Mouse (Mus musculus): ENCODE measurements at regions not wholly inside any gene's neighbourhood (a gene's known extent, or its start where the extent isn't known, plus 50 kb on each side); places are given as distances from the start of the nearest gene placed in this dataset.
A peak's percentile ranks its signal among the peaks of the same experiment; 100 is the strongest.

DNA sequence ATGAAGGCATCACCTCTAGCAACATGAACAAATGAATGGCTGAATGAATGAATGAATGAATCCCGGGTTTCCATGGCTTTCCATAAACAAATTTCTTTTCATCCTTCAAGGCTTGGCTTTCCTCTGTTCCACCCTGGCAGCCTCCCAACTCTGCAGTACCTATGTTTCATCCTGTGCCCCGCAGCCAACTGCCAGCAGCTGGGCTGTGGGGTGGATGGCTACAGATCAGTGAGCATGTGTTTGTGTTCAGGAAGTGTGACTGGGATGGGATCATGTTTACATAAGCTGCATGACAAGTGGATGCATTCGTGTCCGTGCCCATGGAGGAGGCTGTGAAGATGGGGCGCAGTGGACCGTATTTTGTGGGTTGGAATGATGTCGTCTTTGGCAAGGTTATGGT lies 200.5 kb upstream of the Sulf2 start:
- ATAC-seq (replicated peaks in 1 of 2; ENCODE audit: insufficient read depth in 1 of 2, low FRiP score in 2 of 2, low TSS enrichment in 1 of 2, low read depth in 1 of 2, poor library complexity in 2 of 2, severe bottlenecking in 2 of 2), result no peak

DNA sequence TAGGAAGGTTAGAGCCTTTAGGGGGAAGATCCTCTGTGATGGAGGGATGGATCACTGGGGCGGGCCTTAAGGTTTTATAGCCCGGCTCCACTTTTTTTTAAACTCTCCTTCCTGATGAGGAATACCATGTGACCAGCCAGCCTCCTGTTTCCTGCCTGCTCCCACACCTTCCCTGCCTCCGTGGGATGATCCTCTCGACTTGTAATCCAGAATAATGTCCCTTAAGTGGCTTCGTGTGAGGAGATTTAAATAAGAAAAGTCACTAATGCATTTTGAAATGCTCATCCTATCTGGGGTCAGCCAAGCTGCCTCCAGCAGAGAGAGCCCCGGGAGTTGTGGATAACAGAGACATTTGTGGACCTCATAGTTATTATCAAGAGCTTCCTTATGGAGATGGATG lies 200.0 kb upstream of the Sulf2 start:
- ATAC-seq (replicated peaks in 1 of 2; ENCODE audit: insufficient read depth in 1 of 2, low FRiP score in 2 of 2, low TSS enrichment in 1 of 2, low read depth in 1 of 2, poor library complexity in 2 of 2, severe bottlenecking in 2 of 2), result no peak

DNA sequence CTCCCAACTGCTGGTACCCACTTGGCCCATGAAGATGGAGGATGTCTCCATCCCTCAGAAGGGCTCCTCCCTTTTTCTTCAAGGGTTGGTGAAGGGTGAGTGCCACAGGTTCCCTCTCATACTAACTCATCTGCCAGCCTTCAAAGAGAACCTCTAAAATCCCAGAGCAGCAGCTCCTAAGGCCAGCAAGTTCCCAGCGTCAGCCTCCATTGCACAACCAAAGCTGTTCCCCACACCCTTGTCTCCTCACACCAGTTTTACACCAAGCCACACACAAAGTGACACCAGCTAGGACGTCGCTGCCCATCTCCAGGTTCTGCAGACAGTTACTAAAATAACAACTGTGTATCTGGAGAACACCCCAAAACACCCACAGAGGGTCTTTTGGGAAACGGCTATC lies 198.9 kb upstream of the Sulf2 start:
- ATAC-seq (replicated peaks in 1 of 2; ENCODE audit: insufficient read depth in 1 of 2, low FRiP score in 2 of 2, low TSS enrichment in 1 of 2, low read depth in 1 of 2, poor library complexity in 2 of 2, severe bottlenecking in 2 of 2), result no peak

DNA sequence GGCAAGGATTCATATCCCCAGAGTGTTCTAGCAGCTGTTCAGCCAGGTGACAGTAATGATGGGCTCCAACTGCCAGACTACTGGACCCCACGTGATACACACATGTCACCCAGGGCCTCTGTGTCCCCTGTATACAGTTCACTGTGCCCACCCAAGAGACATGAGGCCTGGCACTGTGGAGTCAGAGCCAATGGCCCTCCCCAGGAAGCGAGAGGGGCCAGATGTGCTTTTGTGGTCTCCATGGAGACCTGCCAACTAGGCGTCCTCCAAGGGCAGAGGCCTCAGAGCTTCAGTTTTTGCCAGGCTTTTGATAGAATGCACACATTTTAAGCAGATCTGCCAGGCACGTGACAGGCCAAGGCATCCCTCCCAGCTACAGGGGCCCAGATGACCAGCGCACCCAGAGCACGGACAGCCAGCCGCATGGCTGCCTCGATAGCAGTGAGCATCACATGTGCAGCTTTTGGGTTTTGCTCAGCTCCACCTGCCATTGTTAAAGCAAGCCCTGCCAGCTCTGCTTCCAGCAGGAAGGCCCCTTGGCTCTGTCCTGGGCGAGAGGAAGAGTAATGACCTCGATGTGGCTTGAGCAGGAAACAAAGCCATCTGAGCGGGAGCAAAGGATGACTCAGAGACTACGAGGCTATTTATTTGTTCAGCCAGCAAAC lies 198.1 kb upstream of the Sulf2 start:
- peak; percentile 50 to 55; a peak in 3 of 4 replicates for ATAC-seq (replicated peaks in 1 of 2; ENCODE audit: insufficient read depth in 1 of 2, low FRiP score in 2 of 2, low TSS enrichment in 1 of 2, low read depth in 1 of 2, poor library complexity in 2 of 2, severe bottlenecking in 2 of 2)

DNA sequence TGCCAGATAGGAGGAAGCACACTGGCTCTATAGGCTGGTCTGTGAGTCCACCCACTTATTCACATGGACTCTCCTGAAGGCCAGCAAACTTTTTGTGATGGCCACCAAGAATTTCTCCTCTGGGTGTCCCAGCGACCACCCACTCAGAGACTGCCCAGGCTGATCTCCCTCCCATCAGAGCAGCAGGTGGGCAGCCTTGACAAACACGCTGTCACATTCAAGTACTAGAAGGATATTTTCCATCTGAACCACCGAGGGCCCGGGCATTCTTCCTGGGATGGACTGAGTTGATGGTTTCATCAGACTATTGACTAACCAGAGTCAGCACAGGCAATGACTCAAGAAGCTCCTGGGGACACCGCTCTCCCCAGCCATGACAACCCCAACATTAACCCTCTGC lies 196.5 kb upstream of the Sulf2 start:
- no peak for ATAC-seq (replicated peaks in 1 of 2; ENCODE audit: insufficient read depth in 1 of 2, low FRiP score in 2 of 2, low TSS enrichment in 1 of 2, low read depth in 1 of 2, poor library complexity in 2 of 2, severe bottlenecking in 2 of 2)

DNA sequence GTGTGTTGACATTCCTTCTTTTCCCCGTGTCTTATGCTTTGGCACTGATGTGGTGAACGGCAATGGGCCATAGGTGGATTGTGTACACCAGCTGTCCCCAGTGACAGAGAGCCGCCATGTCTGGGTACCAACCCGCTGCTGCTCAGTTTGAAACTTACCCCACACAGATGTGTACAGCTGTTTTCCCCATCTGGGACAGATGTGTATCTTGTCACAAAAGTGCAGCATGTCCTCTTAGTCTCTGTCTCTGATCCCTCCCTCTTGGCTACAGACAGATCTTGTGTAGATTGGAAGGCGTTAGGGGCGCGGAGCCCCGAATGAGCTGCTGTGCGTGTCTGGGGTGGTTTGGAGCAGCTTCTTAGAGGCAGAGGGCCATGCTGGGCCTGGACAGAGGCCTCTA lies 196.1 kb upstream of the Sulf2 start:
- ATAC-seq (replicated peaks in 1 of 2; ENCODE audit: insufficient read depth in 1 of 2, low FRiP score in 2 of 2, low TSS enrichment in 1 of 2, low read depth in 1 of 2, poor library complexity in 2 of 2, severe bottlenecking in 2 of 2), result no peak

DNA sequence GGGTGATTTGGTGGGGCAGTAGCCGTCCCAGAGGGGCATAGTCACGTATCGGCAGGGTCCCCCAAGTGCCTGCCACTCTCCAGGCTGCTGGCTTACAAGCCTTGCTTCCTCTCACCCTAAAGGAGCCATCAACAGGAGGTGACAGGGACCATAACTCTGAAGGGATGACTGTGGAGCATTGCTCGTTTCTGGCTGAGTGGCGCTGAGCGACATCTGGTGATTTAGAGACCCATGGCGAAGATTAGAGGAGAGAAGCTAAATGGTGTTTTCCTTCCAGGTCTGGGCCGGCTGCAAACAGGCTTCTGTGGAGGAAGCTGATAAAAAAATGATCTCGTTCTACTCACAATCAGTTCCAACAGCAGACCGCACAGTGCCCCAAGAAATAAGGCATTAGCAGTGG lies 193.2 kb upstream of the Sulf2 start:
- ATAC-seq (replicated peaks in 1 of 2; ENCODE audit: insufficient read depth in 1 of 2, low FRiP score in 2 of 2, low TSS enrichment in 1 of 2, low read depth in 1 of 2, poor library complexity in 2 of 2, severe bottlenecking in 2 of 2), result peak in 1 of 2 experiments; percentile 29

DNA sequence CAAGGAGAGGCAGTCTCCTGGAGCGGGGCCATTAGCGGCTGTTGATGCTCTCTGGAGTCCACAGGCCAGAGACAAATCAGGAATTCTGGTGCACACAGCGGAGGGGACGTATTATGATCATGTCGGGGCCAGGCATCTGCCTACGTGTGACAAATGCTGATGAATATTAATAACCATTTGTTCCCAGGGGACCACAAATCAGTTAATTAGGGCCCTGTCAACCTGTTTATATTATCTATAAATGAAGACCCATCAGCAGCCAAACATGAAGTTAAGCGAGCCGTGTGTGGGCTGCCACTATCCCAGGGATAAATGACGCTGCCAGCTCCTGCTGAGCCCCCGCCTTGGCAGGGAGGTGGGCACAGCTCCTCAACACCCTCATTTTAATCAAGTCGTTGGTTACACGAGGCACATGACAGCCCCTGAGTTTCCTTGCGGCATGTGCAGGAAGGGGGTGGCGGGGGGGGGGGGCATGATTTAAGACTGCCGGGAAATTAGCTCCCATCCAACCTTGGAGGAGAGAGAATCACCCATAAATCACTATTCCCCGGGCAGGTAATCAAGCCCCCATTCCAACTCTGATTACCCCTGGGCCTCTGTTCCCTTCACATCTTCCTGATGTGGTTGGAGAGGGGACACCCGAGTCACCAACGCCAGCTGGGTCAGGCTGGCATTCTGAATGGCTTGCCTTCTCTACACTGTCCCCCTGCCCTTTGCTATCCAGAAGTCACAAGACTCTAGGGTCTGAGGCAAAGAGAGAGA lies 191.1 kb upstream of the Sulf2 start:
- ATAC-seq (replicated peaks in 1 of 2; ENCODE audit: insufficient read depth in 1 of 2, low FRiP score in 2 of 2, low TSS enrichment in 1 of 2, low read depth in 1 of 2, poor library complexity in 2 of 2, severe bottlenecking in 2 of 2), result no peak

DNA sequence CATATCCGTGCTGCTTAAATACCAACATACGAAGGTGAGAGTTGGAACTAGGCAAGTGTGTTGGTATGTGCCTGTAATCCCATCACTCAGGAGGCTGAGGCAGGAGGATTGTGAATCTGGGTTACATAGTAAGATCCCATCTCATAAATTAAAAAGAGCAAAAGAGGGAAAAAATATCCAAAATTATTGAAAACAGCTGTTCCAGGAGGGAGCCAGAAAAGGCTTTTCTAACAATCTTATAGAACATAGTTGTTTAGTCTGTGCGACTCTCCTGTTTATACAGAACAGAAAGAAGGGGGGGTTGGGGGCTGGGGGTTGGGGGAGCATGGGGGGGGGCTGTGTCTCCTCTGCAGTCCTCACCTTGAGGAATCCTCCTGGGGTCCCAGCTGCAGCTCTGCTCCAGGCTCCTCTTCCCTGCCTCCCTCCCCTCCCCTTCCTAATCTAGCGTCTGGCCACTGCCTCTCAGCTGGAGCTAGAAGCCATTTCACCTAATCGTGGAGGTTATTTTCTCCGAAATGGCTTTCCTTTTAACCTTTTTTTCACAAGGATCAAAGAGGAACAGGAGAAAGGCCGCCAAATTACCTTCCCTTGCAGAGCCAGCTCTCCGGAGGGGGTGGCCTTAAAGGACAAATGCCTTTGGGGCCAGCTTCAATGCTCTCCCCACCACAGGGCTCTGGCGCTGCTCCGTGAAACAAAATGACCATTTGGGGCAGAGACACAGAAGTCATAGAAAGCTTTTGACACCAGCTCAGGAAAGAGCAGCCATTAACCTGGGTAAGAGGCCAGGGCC lies 188.3 kb upstream of the Sulf2 start:
- ATAC-seq (replicated peaks in 1 of 2; ENCODE audit: insufficient read depth in 1 of 2, low FRiP score in 2 of 2, low TSS enrichment in 1 of 2, low read depth in 1 of 2, poor library complexity in 2 of 2, severe bottlenecking in 2 of 2), result no peak

DNA sequence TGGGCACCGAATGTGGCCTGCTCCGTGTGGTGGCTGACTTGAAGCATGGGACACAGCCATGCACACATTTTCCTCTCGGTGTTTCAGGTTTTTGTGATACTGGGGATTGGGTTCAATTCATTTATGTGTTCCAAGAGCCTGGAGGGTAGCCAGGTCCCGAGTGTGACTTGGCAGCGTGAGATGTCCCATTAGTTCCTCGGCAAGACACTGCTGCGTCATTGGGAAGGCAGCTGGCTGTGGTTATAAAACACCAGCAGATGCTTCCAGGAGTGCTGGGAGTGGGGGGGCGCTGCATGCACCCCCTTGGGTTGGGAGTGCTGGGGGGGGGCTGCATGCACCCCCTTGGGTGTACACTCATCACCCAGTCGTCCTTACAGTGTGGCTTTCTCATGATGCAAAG lies 186.9 kb upstream of the Sulf2 start:
- no peak for ATAC-seq (replicated peaks in 1 of 2; ENCODE audit: insufficient read depth in 1 of 2, low FRiP score in 2 of 2, low TSS enrichment in 1 of 2, low read depth in 1 of 2, poor library complexity in 2 of 2, severe bottlenecking in 2 of 2)

DNA sequence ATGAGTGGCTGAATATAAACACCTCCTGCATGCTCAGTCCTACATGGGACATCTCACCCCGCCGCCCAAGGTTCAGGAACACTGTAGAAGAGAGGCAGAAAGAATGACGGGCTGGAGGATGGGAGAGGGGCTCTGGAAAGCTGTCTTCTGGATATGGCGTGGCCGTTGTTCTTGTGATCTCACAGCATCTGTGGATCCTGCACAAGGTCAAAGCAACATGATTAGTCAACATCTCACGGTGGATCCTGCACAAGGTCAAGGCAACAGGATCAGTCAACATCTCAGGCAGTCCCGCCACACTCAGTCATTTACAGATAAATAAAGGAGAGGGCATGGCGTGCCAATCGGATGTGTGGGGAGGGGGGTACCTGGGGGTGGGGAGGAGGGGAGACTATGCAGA lies 184.7 kb upstream of the Sulf2 start:
- no peak for ATAC-seq (replicated peaks in 1 of 2; ENCODE audit: insufficient read depth in 1 of 2, low FRiP score in 2 of 2, low TSS enrichment in 1 of 2, low read depth in 1 of 2, poor library complexity in 2 of 2, severe bottlenecking in 2 of 2)

DNA sequence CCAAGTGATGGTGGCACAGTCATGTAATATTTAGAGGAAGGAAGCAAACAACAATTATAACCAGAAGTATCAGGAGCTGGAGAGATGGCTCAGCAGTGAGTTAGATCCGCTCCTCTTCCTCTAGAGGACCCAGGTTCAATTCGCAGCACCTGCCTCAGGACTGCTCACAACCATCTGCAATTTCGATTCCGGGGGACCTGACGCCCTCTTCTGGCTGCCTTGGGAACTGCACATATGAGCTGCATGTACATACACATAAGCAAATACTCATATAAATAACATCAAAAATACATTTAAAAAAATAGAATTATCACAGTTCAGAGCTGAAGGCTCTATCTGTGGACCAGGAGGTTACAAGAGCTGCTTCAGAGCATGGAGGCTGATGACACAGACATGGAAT lies 184.0 kb upstream of the Sulf2 start:
- no peak for ATAC-seq (replicated peaks in 1 of 2; ENCODE audit: insufficient read depth in 1 of 2, low FRiP score in 2 of 2, low TSS enrichment in 1 of 2, low read depth in 1 of 2, poor library complexity in 2 of 2, severe bottlenecking in 2 of 2)

DNA sequence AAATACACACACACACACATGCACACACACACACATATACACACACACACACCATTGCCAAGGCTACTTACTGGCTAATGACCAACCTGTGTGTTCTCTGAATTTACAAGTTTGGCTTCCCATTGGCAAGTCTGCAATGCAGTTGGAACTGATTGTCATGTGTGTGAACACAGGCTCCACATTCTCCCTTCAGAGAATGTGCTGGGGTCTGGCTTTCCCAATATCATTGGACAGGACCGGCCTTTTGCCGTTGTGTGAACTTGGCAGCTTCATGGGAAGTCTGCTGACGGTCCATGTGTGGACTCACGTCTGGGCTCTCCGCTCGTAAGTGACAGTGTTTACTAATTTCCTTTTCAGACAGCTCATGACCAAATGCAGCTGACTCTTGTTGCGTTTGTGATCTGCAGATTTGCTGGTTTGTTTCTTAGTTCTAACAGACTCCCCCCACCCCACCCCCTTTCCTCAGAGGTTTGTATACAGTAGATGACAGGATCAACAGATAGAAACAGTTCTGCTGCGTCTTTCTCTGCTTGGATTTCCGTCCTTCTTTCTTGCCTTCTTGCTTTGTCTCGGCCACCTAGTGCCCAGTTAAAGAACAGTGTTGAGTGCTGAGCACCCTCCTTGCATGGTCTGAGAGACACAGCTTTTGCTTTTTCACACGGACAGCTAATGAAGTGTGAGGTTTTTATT lies 183.1 kb upstream of the Sulf2 start:
- no peak for ATAC-seq (replicated peaks in 1 of 2; ENCODE audit: insufficient read depth in 1 of 2, low FRiP score in 2 of 2, low TSS enrichment in 1 of 2, low read depth in 1 of 2, poor library complexity in 2 of 2, severe bottlenecking in 2 of 2)

DNA sequence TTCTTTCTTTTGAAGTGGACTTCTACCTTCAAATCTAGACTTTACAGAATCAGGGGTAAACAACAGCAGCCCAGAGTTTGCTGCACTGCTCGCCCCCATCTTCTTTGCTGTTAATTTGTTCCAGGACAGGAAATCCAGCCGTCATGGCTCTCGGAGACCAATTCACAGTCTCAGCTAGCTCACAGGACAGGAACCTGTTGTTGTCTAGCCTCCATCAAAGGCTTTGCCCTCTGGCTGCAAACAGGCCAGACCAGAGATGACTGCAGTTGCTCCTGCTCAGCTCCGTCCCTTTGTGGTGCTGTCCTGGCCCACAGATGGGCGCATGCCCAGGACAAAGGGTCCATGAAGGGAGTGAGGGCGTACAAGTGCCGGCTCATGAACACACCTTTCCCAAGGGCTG lies 182.2 kb upstream of the Sulf2 start:
- ATAC-seq (replicated peaks in 1 of 2; ENCODE audit: insufficient read depth in 1 of 2, low FRiP score in 2 of 2, low TSS enrichment in 1 of 2, low read depth in 1 of 2, poor library complexity in 2 of 2, severe bottlenecking in 2 of 2), result no peak

DNA sequence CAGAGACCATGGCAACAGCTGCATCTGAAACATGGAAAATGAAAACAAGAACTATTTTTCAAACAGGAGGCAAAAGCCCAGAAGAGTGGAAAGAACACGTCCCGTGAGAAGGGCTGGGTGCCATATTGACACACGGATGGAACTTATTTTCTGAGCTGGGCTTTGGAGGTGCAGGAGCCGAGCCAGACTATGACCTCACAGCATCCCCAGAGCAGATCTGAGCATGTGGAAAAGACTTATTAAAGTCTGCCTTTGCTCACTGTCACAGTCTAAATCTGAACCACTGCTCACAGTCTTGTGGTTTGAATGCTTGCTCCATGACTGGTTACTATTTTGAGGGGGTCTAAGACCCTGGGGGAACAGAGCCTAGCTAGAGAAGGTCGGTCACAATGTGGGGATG lies 180.2 kb upstream of the Sulf2 start:
- ATAC-seq (replicated peaks in 1 of 2; ENCODE audit: insufficient read depth in 1 of 2, low FRiP score in 2 of 2, low TSS enrichment in 1 of 2, low read depth in 1 of 2, poor library complexity in 2 of 2, severe bottlenecking in 2 of 2), result no peak

DNA sequence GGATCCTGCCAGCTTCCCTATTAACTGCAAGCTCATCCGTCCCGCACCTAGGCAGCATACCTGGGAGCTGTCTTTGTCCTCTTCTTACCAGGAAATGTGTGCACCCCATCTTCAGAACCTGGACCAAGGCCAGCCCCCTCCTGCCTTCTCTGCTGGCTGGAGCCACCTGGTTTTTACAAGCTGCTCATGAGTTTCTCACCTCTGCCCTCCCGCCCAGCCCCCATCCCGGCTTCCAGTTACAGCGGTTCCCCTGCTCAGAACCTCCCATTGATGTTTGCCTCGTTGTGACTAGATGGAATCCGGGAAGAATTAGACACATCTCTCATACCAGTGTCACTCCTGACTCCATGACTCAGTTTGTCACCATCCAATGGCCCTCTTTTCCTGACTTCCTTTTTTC lies 179.1 kb upstream of the Sulf2 start:
- no peak for ATAC-seq (replicated peaks in 1 of 2; ENCODE audit: insufficient read depth in 1 of 2, low FRiP score in 2 of 2, low TSS enrichment in 1 of 2, low read depth in 1 of 2, poor library complexity in 2 of 2, severe bottlenecking in 2 of 2)

DNA sequence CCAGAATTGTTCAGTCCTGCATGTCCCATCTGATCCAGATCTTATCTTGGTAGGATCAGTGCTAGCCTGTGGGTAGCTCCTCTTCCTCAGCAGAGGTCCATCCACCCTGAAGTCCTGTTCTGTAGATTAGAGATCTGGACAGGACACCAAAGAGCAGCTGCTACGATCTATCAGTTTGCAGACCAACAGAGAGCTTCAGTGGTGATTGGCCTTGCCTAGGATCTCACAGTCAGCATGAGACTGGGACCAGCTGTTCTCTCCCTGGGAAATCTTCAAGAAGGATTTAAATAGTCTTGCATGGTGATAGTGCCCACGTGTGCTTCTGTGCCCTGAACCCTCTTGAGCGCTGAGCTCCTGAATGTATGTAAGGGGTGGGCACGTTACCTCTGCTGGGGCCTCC lies 178.4 kb upstream of the Sulf2 start:
- no peak for ATAC-seq (replicated peaks in 1 of 2; ENCODE audit: insufficient read depth in 1 of 2, low FRiP score in 2 of 2, low TSS enrichment in 1 of 2, low read depth in 1 of 2, poor library complexity in 2 of 2, severe bottlenecking in 2 of 2)
